Comparison of ENCODE assay signal across 19 mouse cellular contexts in genomic region chr9:101342887-101343286, GRCm38 (mm10).
DNase-seq lines count a peak whose midpoint lies in the region; ATAC-seq lines count a peak whose summit lies in the region.
"Had no signal": no experiment of that assay in that cellular context is flagged by ENCODE, and none has a peak within 500 bp of the region (broad histone marks: within the 10 kb centered on the region; RNA-seq: fewer than 3 reads in every experiment).

No protein-coding gene starts in this region.

- no peaks in the 10 kb centered on the region for H3K9me3 ChIP-seq in forebrain, embryonic 13.5 days (replicated peaks)
- H3K9me3 ChIP-seq in forebrain, embryonic 12.5 days, result no peaks in the 10 kb centered on the region
- H3K9me3 ChIP-seq in embryonic facial prominence, embryonic 14.5 days (ENCODE audit: control insufficient read depth, low read length), result no peaks in the 10 kb centered on the region
- H3K9me3 ChIP-seq: heart, embryonic 10.5 days; hindbrain, embryonic 15.5 days; limb, embryonic 12.5 days had no signal

- peak; percentile 27; the same call in 1 of the 2 replicates for ATAC-seq in forebrain, embryonic 13.5 days
- no peak for ATAC-seq in forebrain, embryonic 12.5 days (ENCODE audit: low FRiP score)
- ATAC-seq in embryonic facial prominence, embryonic 14.5 days (ENCODE audit: low read depth), result no peak

- no peak overlapping the region for H3K9ac ChIP-seq in forebrain, embryonic 13.5 days
- H3K9ac ChIP-seq in forebrain, embryonic 12.5 days, result no peak overlapping the region
- no peak overlapping the region for H3K9ac ChIP-seq in embryonic facial prominence, embryonic 14.5 days (ENCODE audit: low read depth, low read length)
- H3K9ac ChIP-seq: hindbrain, embryonic 15.5 days; limb, embryonic 12.5 days; liver, embryonic 14.5 days had no signal

- peak; percentile 6 to 23 for DNase-seq in lung, adult 18-20 months
- DNase-seq in lung, postnatal 4 days, result no peak
- peak; percentile 19 for DNase-seq in adipocyte (ENCODE audit: low spot score)
- DNase-seq in embryonic facial prominence, embryonic 14.5 days (ENCODE audit: low spot score), result peak; percentile 3
- no peak for DNase-seq in thymus, postnatal 14 days
- DNase-seq in MN1 (ENCODE audit: low spot score), result no peak
- DNase-seq: cerebellum, adult 8-10 months; gastrocnemius, postnatal 10 days; midbrain, embryonic 14.5 days; thymus, postnatal 4 days had no signal

- H3K4me1 ChIP-seq in forebrain, embryonic 13.5 days, result no peaks in the 10 kb centered on the region
- no peaks in the 10 kb centered on the region for H3K4me1 ChIP-seq in forebrain, embryonic 12.5 days
- H3K4me1 ChIP-seq in embryonic facial prominence, embryonic 14.5 days (ENCODE audit: control insufficient read depth, insufficient read depth, low read length), result no peaks in the 10 kb centered on the region
- H3K4me1 ChIP-seq: hindbrain, embryonic 15.5 days; limb, embryonic 12.5 days had no signal

- no peak overlapping the region for H3K4me2 ChIP-seq in forebrain, embryonic 13.5 days
- H3K4me2 ChIP-seq in forebrain, embryonic 12.5 days, result no peak overlapping the region
- no peak overlapping the region for H3K4me2 ChIP-seq in embryonic facial prominence, embryonic 14.5 days (ENCODE audit: low read depth, low read length)
- H3K4me2 ChIP-seq: hindbrain, embryonic 15.5 days; limb, embryonic 12.5 days had no signal

- H3K27me3 ChIP-seq in forebrain, embryonic 13.5 days, result no peaks in the 10 kb centered on the region
- H3K27me3 ChIP-seq in forebrain, embryonic 12.5 days, result no peaks in the 10 kb centered on the region
- H3K27me3 ChIP-seq in embryonic facial prominence, embryonic 14.5 days (replicated peaks; ENCODE audit: control insufficient read depth, insufficient read depth, low read length), result no peaks in the 10 kb centered on the region
- H3K27me3 ChIP-seq: hindbrain, embryonic 15.5 days; limb, embryonic 12.5 days had no signal

- WGBS in forebrain, embryonic 13.5 days, result 83% methylated on average over 5 of the region's 5 CpGs
- 87% methylated on average over 5 of the region's 5 CpGs for WGBS in forebrain, embryonic 12.5 days
- WGBS in embryonic facial prominence, embryonic 14.5 days, result 68% methylated on average over 5 of the region's 5 CpGs

- no peak overlapping the region for H3K27ac ChIP-seq in forebrain, embryonic 13.5 days
- no peak overlapping the region for H3K27ac ChIP-seq in forebrain, embryonic 12.5 days
- H3K27ac ChIP-seq in embryonic facial prominence, embryonic 14.5 days (replicated peaks; ENCODE audit: low read depth, low read length), result no peak overlapping the region
- H3K27ac ChIP-seq: heart, embryonic 10.5 days; hindbrain, embryonic 15.5 days; left cerebral cortex, adult 2 months; limb, embryonic 12.5 days; liver, embryonic 14.5 days; stomach, postnatal 0 days had no signal

- H3K36me3 ChIP-seq in forebrain, embryonic 13.5 days (ENCODE audit: poor library complexity, severe bottlenecking), result no peaks in the 10 kb centered on the region
- no peaks in the 10 kb centered on the region for H3K36me3 ChIP-seq in forebrain, embryonic 12.5 days (replicated peaks)
- H3K36me3 ChIP-seq in embryonic facial prominence, embryonic 14.5 days (ENCODE audit: control insufficient read depth, insufficient read depth, low read length), result no peaks in the 10 kb centered on the region
- H3K36me3 ChIP-seq: heart, embryonic 10.5 days; hindbrain, embryonic 15.5 days; limb, embryonic 12.5 days had no signal

- no peak overlapping the region for H3K4me3 ChIP-seq in forebrain, embryonic 13.5 days
- no peak overlapping the region for H3K4me3 ChIP-seq in forebrain, embryonic 12.5 days (replicated peaks)
- no peak overlapping the region for H3K4me3 ChIP-seq in embryonic facial prominence, embryonic 14.5 days (ENCODE audit: low read depth, low read length)
- H3K4me3 ChIP-seq: erythroblast, embryonic 14.5 days; heart, embryonic 10.5 days; hindbrain, embryonic 15.5 days; left cerebral cortex, adult 2 months; limb, embryonic 12.5 days had no signal

Comparison
In these comparisons a context has a peak if more than half of its experiments do, and no peak if none do; other contexts are left out.
1. DNase-seq: peak in lung, adult 18-20 months (2 of 2), adipocyte (single experiment) and embryonic facial prominence, embryonic 14.5 days (single experiment); none in lung, postnatal 4 days (0 of 2), thymus, postnatal 14 days (single experiment) and MN1 (single experiment).